Mouse (Mus musculus) kidney, postnatal 10 days (tissue): ENCODE data around the gene Vapb.
A peak's percentile ranks its signal among the peaks of the same experiment; 100 is the strongest.
"Not testable (repeated sequence)": the region's sequence is repeated elsewhere in the genome, so short reads cannot be mapped to it uniquely, and the experiment has no call there.

Experiments used
- DNase-seq: peaks from one replicate; pipeline ENCODE4 v3.0.0; 2021; ENCODE audit warnings: mixed read lengths

The Vapb gene

DNA sequence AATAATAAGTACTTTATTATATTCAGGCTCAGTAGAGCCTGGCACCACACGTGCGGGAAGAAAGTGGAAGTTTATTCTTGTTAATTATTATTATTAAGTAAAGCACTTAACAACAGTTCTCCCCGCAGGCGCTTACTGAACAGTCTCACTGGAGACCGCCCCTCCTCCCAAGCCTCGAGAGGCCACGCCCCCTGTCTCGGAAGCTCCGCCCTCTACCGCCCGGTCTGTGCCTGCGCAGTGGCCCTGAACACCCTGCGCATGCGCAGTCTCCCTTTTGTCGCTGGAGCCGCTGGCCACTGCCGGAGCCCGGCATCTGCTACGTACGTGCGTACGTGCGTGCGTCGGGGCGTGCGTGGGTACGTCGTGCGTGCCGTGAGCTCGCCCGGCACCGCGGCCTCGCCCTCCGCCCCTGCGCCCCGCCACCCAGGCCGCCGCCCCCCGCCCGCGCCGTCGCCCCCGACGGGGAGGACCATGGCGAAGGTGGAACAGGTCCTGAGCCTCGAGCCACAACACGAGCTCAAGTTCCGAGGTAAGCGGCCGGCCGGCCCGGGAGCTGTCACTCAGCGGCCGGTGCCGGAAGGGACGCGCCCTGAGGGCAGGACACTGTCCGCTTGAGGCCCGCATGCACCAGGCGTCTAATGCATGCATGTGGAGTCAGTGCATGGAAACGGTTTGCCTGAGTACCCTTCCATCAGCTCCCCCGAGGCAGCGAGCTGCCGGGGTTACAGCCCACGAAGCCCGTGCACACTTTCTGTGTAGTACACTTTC, at the start of gene Vapb:
Vapb (plus strand) TSS at position 290 of the 768 bp plus-strand sequence.
- peak; percentile 100 for DNase-seq

DNA sequence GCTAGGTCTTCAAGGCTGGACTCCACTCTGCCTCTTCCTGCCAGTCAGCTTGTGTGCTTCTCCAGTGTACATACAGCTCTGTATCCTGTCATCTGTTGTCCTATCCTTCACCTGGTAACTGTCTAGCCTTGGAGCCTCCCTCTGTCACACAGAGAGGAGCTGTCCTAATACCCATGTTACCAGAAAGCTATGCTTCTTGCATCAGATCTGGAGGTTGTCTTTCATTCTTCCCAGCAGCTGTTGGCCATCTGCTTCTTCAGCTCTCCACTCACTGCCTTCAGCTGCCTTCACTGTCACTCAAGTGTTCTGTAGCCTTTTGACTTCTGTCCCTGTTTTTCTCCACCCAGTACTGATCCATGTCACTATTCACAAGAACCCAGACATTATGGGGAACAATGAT, 47.5 kb upstream of the Vapb start:
- DNase-seq: no peak

DNA sequence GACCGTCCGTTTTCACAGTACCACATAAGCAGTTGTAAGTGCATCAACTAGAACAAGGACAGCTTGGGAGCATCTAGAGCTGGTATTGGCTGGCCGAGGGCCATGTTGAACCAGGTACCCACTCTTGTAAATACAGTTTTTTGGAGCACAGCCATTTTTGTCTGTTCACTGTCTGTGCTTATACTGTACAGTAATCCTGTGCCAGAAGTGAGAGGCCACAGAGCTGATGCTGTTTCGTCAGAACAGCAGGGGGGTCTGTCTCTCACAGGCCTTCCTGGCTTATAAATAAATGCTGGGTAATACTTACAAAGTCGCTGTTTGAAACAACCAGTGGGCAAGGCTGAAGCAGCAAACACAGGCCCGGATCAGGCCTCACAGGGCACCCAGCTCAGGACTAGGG, 45.6 kb upstream of the Vapb start:
- no peak for DNase-seq

DNA sequence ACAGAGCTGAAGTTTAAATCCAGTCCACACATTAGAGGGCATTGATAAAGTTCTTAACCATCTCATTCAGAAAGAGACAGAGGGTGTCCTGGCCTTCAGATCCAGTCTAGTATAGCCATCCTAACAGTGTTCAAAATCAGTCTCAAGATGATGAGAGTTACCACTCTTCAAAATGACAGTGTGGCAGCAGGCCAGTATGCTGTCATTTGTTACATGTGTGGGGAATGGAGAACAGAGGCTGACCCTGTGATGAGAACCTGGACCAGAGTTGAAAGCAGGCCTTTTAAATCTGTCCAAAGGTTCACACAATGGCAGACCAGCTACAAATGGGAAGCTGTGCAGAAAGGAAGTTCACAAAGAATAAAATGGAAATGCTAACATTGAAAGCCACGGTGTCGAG, 44.6 kb upstream of the Vapb start:
- DNase-seq: no peak

DNA sequence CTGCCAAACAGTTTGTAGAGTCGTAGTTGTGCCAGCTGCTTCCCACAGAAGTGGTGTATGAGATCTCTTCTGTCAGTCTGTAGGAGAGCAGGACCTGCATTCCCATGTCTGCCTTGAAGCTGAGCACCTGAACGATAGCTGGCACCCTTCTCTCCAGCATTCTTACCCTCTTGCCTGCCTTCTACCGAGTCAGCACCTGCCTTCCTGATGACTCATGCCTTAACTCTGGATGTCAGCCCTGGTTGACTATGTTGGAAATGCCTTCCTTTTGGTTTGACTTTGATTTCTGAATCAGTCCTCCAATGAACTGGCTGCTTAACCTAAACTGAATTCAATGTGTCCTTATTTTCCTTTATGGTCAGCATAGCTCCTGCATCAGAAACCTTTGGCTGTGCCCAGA, 38.5 kb upstream of the Vapb start:
- no peak for DNase-seq

DNA sequence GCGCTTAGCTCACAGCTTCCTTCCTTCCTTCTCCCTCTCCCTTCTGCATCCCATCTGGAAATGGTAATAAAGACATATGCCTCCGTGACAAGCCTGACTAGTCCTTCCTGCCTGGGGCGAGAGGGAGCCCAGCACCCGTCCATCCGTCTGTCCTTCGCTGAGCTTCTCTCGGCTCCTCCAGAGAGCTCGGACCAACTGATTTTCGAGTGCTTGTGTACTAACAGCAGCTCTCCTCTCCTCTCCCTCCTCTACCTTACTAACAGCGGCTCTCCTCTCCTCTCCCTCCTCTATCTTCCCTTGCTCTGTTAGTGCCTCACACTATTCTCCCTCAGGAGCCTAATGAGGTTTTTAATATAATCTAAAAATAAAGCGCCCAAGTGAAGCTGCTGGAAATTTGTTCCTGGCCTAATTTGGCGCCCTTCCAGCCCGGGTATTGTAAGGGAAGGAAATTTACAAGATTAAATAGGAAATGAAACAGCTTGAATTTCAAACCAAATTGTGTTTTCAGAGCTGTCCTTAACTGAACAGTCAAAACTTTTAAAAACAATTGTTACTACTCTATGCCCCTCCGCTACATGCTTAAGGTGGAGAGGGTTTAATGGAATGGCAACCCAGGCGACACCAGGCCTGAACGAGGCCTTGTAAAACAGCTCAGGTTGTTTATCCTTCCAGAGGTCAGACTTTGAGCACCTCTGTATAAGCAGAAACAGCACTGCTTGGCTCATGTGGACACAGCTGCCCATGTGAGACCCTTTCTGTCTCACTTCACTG, 35.0 kb upstream of the Vapb start:
- peak; percentile 74 for DNase-seq

DNA sequence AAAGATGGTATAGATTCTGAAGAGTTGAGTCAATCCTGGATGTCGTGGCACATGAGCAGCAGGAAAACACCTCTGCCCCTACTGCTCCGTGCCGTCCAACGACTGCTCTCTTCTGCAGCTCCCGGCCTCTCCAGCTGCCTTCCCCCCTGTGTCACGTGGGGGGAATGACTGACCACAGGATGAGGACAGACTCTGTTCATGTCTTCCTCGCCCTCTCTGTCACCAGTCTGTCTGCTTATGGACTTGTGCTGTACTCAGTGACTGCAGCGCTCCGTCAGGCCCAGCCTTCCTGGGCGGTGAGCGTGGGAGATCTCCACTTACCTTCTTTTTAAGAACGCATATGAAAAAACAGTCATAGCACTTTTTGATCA, 34.5 kb upstream of the Vapb start:
- no peak for DNase-seq

DNA sequence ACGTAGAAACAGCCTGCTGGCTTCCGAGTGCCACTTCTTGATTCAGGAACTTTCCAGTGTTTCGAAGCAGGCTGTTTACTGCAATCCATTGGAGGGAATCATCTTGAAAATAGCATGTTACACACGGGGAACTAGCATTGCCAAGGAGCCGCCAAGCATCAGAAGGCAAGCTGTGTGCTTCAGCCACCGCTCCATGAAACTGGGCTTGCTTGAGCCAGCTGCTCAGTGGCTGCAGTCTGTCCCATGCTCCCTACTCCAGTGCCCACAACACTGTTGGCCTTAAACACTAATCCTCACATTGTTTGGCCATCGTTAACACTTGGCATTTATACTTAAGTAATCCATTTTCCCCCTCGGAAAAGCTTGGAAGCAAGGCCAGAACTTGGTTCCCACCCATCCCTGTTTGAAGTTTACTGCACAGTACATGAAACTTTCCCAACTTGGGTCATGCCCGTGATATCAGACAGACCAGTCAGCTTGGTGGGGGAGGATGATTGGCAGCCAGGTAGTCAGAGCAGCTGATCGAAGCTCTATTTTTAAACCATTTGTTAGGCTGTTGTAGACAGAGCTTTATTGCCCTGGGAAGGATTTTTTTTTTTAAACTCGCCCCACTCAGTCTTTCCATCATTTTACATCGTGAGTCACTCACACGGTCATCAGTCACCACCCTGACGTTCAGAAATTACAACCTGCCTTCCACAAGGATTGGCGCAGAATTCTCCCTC, 31.3 kb upstream of the Vapb start:
- no peak for DNase-seq

DNA sequence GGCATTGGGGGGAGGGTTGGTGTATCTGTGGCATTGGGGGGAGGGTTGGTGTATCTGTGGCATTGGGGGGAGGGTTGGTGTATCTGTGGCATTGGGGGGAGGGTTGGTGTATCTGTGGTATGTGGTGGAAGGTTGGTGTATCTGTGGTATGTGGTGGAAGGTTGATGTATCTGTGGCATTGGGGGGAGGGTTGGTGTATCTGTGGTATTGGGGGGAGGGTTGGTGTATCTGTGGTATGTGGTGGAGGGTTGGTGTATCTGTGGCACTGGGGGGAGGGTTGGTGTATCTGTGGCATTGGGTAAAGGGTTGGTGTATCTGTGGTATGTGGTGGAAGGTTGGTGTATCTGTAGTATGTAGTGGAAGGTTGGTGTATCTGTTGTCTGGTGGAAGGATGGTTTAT, 29.7 kb upstream of the Vapb start:
- not testable (repeated sequence) for DNase-seq

DNA sequence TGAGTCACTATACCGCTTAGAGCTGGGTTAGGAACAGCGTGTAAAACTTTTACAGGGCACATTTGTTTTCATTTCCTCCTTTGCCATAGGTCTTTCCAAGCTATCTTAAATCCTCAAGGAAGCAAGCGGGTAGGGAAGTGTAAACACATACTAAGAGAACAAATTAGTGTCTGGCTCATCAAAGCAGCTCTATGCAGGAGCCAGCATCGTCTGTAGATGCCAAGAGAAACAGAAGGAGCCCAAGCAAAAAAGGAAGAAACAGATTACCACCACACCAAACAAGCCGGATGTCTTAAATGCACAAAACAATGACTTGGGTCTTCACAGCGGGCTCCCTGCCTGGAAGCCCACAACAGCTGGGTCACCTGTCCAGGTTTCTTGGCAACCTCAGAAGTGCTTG, 27.1 kb upstream of the Vapb start:
- DNase-seq: no peak

DNA sequence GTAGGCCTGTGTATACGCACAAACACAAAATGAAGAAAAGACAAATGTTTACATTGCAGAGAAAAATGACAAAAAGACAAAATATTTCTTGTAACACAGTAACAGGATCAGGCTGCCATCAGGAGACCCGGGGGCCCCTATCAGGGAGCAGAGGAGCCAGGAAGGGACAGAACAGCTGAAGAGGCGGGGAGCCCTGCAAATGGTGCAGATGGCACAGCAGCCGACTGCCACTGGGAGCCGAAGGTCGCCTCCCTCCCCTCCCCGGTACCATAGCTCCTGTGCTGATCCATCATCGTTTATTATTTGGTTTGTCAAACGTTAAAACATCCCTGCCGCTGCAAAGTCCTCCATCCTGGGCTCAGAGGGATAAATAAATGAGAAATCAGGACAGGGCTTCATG, 24.7 kb upstream of the Vapb start:
- DNase-seq: no peak

DNA sequence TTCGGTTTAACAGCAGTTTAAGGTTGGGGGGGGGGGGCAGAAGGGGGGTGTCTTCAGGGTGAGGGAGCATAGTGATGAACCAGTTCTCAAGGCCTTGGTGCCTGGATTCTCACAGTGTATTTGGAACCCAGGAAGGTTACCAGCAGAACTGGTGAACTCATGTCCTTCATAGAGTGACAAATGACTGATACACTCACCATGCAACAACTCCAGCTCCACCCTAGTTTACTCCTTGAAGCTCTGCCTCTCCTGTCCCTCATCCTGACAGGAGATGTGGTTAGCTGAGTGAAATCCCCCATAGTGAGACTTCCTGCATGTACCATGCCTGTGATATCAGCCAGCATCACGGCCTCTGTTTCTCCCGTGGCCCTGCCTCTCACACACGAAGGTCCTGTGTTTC, 24.1 kb upstream of the Vapb start:
- DNase-seq: no peak

DNA sequence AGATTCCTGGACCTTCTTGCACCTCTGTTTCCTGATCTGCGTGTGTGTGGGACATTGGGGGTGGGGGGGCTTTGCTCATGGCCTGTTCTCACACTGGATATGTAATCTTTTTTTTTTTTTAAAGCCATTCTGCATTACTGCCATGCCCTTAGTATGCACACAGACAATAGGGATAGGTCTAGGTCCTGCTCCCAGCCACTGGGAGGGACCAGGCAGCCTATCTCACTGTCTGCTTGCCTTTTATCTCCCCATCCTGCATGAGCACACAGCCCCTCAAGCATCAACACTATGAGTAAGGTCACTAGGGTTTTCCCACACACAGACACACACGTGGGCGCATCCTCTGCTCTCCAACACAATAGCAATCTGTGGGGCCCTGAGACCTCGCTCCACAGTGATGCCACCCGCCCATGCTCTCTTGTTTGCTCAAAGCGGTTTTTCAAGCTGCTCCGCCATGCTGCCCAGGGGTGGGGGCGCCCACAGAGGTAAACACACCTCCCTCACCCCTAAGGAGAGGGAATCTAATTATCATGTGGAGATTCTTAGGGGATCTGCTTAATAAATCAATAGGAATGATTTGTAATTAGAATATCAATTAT, 22.6 kb upstream of the Vapb start:
- DNase-seq: no peak

DNA sequence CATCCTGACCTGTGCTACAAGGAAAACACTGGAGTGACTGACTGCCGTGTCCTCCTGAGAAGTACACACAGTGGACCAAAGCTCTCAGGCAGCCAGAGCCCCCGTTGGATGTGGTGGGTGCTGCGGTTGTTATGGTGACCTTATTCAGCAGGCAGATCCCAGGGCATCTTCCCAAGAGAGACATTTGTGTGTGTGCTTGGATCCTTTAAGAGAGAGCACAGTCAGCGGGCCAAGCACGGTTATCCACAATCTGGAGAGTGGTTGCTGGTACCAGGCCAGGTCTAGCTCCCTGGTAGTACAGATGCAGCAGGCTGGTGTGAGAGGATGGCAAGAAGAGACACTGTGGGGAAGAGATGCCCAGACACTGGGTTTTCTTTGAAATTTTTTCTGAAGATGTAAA, 20.3 kb upstream of the Vapb start:
- DNase-seq: no peak

DNA sequence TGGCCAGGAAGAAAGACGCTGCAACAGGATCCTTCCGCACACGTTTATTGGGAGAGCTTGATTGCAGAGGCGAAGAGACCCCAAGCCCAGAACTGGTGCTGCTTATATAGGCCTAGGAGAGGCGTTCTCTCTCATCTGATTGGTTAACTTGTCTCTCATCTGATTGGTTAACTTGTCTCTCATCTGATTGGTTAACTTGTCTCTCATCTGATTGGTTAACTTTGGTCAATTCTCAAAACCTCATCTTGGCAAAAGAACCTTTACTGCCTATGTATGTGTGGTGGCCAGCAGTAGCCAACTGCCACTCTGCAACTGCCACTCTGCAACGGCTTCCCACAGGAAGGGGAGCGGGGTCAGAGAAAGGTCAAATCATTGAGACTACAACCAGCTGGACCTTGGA, 18.2 kb upstream of the Vapb start, which contains the start of gene 1700010B08Rik:
1700010B08Rik (plus strand) TSS at position 301 of the 400 bp plus-strand sequence.
- not testable (repeated sequence) for DNase-seq

DNA sequence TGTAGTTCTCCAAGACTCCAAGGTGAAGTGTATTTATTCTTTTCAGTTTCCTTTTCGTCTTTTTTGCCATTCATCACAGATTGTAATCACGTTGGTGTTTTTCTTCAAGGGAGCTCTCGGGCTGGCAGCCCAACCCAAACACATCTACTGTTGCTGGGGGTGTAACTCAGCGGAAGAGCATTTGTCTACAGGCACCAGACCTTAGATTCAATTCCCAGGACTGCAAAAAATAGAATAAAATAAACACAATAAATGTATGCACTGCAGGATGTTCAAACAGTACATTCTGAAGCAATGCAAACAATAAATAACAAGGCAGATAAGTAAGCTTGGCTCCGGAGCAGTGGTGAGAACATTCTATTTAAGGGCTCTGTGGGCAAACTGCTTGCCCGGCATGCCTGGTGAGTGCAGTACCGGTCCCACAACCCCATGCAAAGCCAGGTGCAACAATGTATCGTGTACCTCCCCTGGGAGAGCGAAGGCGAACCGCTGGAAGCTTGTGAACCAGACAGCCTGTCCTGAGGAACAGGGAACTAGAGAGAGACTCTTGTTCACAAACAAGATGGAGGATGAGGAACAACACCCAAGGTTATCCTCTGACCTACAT, 15.0 kb upstream of the Vapb start:
- DNase-seq: no peak

DNA sequence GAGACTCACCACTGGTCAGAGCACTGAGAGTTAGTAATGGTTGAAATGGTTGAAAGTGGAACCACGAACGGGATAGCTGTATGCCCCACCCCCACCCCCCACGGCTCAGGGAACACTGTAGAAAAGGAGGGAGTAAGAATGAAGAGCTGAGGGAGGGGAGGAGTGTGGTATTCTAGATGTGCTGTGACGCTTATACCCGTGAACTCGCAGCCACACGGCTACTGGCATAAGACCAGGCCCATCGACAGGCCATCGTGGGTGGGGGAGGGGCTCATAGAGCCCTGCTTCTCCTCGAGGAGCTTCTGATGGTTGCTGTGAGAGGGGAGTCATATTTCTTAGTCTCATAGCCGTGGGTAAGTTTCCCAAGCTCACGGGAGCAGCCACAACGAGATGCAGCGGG, 12.9 kb upstream of the Vapb start:
- DNase-seq: no peak

DNA sequence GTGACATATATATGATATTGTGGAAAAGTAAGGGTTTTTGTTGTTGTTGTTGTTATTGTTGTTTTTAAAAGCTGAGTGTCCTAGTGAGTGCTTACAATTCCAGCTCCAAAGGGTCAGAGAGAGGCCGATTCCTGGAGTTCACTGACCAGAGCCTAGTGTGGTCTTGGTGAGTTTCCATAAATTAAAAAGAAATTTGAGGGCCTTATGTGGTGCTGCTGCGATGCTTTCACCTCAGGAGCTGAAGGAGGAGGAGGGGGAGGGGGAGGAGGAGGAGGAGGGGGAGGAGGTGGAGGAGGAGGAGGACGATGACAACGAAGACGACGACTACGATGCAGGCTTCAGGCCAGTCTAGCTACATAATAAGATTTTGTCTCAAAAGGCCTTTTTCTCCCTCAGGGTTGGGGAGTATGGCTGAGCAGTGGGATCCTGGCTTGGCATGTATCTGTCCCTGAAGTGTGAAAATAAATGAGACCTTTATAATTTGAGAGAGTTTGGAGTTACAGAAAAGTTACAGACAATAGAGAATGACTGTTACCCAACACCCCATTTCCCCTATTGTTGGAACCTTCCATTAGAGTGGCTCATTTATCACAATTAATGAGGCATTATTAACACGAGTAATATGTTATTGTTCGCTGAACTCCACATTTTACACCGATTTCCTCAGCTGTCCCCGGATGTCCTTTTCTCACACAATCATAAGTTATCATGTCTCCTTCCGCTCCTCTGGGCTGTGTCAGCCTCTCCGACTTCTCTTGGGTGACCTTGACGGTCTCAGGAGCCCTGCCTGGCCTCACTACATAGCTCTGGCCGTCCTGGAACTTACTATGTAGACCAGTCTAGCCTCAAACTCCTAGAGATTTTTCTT, 12.1 kb upstream of the Vapb start:
- no peak for DNase-seq

DNA sequence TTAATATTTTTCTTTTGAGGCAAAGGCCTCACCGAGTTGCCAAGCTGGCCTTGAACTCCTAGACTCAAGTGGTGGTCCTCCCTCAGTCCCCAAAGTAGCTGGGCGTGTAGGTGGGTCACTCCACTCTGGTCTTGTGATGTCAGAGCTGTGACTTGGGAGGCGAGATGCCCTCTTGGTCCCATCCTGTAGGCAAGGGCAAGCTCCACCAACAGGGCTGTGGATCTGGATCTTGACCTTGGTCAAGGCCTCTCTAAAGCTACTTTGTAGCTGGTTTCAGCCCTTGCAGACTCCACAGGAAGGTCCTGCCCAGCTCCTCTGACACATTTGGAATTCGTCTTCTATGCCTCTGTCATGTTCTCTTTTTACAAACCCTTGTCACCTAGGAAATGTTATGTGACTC, 11.5 kb upstream of the Vapb start:
- no peak for DNase-seq

DNA sequence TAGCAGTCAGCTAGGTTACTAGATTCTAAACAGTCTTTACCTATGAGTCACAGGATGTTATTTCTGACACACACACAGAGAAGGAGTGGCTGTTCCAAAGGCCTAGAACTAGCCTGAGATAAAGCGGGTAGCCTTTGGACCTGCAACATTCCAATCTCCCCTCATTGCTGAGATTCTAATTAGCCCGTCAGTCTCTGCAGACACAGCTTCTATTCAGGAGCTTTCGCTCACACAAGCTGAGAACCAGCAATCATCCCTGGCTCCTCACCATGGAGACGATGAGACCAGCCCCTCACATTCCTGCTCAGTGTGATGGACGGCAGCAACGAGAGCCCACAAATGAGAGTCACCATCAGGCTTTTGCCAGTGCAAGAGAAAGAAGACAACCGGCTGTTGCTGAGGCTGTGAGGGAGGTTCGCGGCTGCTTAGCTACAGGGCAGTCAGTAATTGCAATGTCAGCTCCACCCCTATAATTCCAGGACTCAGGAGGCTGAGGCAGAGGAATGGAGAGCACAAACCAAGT, 6.8 kb upstream of the Vapb start:
- peak; percentile 20 for DNase-seq

DNA sequence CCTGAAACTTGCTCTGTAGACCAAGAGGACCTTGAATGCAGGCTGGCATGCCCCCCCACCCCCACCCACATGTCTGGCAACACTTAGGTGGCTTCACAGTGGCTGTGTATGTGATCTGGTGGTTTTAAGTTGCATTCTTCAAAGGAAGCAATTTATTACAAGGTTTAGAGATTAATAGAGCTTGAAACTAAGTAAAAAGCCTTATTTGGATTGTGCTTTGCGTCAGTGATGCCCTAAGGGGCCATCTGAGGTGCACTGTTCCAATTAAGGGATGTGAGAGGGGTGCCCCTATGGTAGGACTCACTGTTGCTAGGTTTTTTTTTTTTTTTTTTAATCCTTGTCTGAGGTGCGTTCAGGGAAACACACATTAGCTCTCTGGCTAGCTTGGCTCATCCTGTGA, 2.9 kb upstream of the Vapb start:
- no peak for DNase-seq

DNA sequence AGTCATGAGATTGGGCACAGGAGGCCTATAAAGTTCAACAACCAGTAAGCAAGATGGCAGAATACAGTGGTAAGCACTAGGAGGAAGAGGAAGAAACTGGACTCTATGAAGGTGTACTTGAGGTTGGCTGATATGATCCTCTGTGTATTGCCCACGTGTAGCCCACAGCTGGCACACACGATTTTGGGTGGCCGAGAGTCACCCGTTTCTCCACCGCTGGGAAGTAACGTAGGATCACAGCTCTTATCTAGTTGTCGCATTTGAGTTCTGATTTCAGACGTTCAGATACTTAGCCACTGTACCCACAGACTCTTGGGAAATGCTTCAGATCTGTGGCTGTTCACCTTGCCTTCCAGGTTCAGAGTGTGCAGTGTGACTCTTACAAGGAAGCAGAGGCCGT, 921 bp downstream of the Vapb start:
- no peak for DNase-seq
